Mouse (Mus musculus) limb, embryonic 12.5 days (tissue): ENCODE data around the gene Tmco3. TPM values are rescaled to one million over a fixed set of nuclear protein-coding genes. Genes with fewer than 3 reads are reported as not detected.
A peak's percentile ranks its signal among the peaks of the same experiment; 100 is the strongest.

Experiments
- ATAC-seq: fragments of 200-750 bp; cut with Nextera tagmentation; 2 replicates; pipeline ENCODE4 v1.8.0; 2017; ENCODE audit warnings: low read depth, moderate TSS enrichment; ENCODE audit not compliant: insufficient number of reproducible peaks, insufficient read depth, low FRiP score, low TSS enrichment
- H3K27ac ChIP-seq: fragments of 300-500 bp; sonication (generic); 2 replicates; pipeline ENCODE4 v1.5.1; 2016; ENCODE audit warnings: mild to moderate bottlenecking, moderate library complexity
- H3K27me3 ChIP-seq: fragments of 300-500 bp; sonication (generic); 2 replicates; pipeline ENCODE4 v1.6.1; 2016; ENCODE audit warnings: mild to moderate bottlenecking, moderate library complexity
- H3K36me3 ChIP-seq: fragments of 300-500 bp; sonication (generic); 2 replicates; pipeline ENCODE4 v1.6.1; 2016; ENCODE audit warnings: mild to moderate bottlenecking, moderate library complexity
- H3K4me1 ChIP-seq: fragments of 300-500 bp; sonication (generic); replicated peaks from 2 replicates; pipeline ENCODE4 v1.6.1; 2016
- H3K4me2 ChIP-seq: fragments of 300-500 bp; sonication (generic); 2 replicates; pipeline ENCODE4 v1.6.1; 2016; ENCODE audit warnings: mild to moderate bottlenecking, moderate library complexity
- H3K4me3 ChIP-seq: fragments of 300-500 bp; sonication (generic); replicated peaks from 2 replicates; pipeline ENCODE4 v1.5.1; 2016; ENCODE audit warnings: mild to moderate bottlenecking
- H3K9ac ChIP-seq: fragments of 300-500 bp; sonication (generic); replicated peaks from 2 replicates; pipeline ENCODE4 v1.6.1; 2016; ENCODE audit warnings: mild to moderate bottlenecking, moderate library complexity
- H3K9me3 ChIP-seq: fragments of 300-500 bp; sonication (generic); 2 replicates; pipeline ENCODE4 v1.6.1; 2016; ENCODE audit warnings: mild to moderate bottlenecking, moderate library complexity
- WGBS: fragments of 180-500 bp; shearing (Covaris S2); methylation state at CpG from one replicate; pipeline ENCODE4 v1.1.7; 2016; 5-methylcytosine and 5-hydroxymethylcytosine counted together
- polyA plus RNA-seq: library from polyadenylated mRNA; unstranded; fragments of >200 nt; fragmentation: Nextera tagmentation; extraction: Ambion mirVana; gene quantifications from 2 replicates; pipeline ENCODE4 v1.2.1, GENCODE M21; 2016

The Tmco3 gene
- 45.9 and 46.4 TPM in 2 replicates for polyA plus RNA-seq

DNA sequence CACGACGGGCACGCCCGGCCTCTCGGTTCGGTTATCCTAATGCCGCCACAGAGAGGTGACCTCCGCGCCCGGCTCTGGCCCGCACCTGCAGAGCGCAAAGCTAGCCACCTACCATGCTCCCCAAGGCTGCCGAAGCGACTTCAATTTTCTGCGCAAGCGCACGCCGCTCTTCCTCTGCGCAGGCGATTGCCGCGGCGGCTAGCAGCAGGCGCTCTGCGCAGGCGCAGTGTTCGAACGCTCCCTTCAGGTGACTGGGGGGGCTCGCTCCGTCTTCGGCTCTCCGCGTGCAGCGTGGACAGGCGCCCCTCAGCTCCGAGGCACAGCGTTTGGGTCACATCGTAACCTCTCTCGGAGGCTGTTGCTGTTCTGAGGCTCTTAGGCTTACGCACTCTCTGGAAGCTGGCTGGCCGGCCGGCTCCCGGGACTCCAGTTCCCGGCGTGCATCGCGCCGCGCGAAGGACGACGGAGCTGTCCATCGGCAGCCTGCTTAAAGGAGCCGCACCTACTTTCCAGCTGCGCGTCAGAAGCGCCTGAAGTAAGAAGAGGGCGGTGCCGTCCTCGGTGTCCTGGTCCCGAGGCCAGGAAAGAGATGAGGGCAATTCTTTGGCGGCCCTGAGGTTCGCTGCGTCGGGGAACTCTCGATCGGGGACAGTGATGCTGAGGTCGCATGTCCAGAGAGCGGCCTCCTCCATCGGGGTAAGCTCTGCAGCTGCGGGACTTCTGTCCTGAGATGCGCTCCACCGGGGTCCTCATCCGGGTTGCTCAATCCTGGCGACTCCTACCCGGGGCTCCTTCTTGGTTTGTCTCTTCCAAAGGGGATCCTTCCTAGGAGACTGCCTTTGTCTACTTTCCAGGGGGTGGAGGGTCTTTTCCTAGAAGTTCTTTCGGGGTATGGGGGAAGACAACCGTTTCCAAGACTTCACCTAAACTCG, at the start of gene Tmco3, which contains the start of gene Dcun1d2:
TSS of gene Tmco3 (plus strand) at position 499 of the 932 bp plus-strand sequence.
TSS of gene Dcun1d2 (minus strand) at position 440 of the 932 bp plus-strand sequence.
- Histone ChIP-seq H3K4me1 (peaks cover 17% of the 10 kb centered on the region), H3K9me3 (no peaks in the 10 kb centered on the region), H3K27ac (peak within 1 kb of the TSS; percentile 90), H3K9ac (peak within 1 kb of the TSS; percentile 77), H3K27me3 (no peaks in the 10 kb centered on the region), H3K4me3 (peak within 1 kb of the TSS; percentile 78), H3K36me3 (peaks cover 17% of the 10 kb centered on the region), H3K4me2 (peak within 1 kb of the TSS; percentile 88)
- WGBS, result under 1% methylated on average over 79 of the region's 79 CpGs
- peak; percentile 91 for ATAC-seq

DNA sequence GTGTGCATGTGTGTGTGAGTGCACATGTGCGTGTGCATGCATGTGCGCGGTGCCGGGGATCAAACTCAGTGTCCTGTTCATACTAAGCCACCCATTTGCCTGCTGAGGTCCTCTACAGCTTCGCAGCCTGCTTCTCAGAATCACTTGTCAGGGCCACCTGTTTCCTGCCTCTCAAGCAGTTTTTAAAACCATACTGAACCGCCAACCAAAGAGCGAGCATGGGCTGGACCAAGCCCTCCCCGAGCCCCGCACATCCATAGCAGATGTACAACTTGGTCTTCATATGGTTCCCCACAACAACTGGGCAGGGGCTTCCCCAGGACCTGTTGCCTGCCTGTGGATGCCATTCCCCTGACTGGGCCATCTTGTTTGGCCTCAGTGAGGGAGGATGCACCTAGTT, 47.9 kb upstream of the Tmco3 start:
- H3K9me3 ChIP-seq, result no peaks in the 10 kb centered on the region
- H3K4me3 ChIP-seq, result no peak overlapping the region
- H3K27me3 ChIP-seq, result no peaks in the 10 kb centered on the region
- no peak overlapping the region for H3K4me2 ChIP-seq
- 83% methylated on average over 9 of the region's 9 CpGs for WGBS
- no peak overlapping the region for H3K9ac ChIP-seq
- no peak for ATAC-seq
- H3K27ac ChIP-seq, result no peak overlapping the region
- H3K36me3 ChIP-seq, result no peaks in the 10 kb centered on the region
- H3K4me1 ChIP-seq, result no peaks in the 10 kb centered on the region

DNA sequence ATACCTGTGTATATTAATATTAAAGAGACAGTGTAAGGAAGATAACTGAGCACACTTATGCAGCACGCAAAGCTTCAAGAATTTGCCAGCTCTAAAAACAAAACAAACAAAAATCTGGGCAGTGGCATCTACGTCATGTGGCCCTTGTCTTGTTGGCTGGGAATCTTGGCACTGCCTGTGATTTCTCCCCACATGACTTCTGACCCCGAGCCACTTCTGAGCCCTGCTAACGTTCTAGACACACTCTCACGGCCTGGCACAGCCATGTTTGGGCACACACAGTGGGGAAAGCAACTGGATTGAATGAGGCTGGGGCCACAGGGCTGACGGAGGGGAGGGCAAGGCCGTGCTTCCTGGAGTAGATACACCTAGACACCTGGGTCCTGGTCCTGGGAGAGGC, 47.3 kb upstream of the Tmco3 start:
- Histone ChIP-seq H3K4me1 (no peaks in the 10 kb centered on the region), H3K9ac (no peak overlapping the region), H3K27ac (no peak overlapping the region), H3K9me3 (no peaks in the 10 kb centered on the region), H3K27me3 (no peaks in the 10 kb centered on the region), H3K4me2 (no peak overlapping the region), H3K4me3 (no peak overlapping the region), H3K36me3 (no peaks in the 10 kb centered on the region)
- ATAC-seq, result no peak
- 84% methylated on average over 7 of the region's 7 CpGs for WGBS

DNA sequence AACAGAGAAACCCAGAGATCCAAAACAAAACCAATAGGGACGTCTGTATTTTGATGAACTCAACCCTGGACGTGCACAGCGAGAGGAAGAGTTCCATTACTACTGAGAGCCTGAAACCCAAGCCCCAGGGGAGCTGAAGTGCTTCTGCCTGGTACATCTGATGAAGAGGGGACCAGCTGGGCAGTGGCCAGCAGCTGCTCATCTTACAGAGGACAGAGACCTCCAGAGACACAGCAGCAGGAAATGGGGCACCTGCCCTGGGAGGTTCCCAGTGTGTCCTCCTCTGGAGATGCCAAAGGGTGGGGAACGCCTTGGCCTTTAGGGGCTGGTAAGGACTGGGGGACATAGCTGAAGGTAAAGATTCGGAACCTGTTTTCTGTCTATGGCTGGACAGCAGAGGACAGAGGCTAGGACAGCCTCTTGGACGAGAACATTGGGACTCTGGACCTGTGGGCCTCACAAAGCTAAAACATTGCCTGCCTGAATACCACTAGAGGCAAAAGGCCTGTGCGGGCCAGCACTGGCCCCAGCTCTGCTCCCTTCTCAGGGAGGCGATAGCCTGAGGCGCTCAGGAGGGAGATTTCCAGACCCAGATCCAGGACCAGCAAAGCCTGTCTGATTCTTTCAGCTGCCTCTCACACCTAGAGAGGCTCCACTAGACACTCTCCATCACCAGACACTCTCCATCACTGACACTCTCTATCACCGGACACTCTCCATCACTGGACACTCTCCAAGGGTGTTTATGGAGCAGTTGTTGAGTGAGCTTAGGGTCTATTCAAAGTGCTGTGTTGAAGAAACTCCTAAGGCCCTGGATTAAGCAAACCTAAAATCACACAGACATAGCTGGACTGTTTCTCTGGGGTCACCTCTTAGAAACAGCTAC, 44.8 kb upstream of the Tmco3 start:
- no peak overlapping the region for H3K4me3 ChIP-seq
- 79% methylated on average over 10 of the region's 10 CpGs for WGBS
- H3K27me3 ChIP-seq, result no peaks in the 10 kb centered on the region; the same call in 1 of the 2 replicates
- H3K4me1 ChIP-seq, result no peaks in the 10 kb centered on the region
- no peaks in the 10 kb centered on the region for H3K36me3 ChIP-seq
- no peak overlapping the region for H3K27ac ChIP-seq
- no peak overlapping the region for H3K4me2 ChIP-seq
- no peak for ATAC-seq
- no peak overlapping the region for H3K9ac ChIP-seq
- H3K9me3 ChIP-seq, result no peaks in the 10 kb centered on the region

DNA sequence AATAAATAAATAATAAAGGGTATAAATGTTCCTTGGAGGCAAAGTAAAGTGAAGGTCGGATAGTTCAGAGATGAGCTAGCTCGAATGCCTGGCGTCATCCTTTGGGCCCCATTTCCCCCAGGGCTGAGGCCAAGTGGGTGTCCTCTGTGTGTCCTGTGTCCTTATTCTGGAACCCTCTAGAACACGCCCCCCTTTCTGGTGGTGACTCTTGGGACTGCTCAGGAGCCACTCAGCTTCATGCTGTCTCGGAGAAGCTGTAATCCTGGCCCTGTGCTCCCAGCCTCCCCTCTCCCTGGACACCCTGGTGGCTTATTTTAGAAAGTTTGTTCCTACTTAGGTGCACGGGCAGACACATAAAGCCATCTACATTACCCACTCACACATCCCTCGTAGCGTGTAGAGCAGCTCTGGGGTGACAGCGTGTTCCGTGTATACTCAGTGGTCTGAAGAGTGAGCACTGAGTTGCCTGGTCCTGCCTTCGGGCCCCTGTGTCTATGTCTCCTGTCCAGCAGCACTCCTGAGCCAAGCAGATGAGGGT, 43.6 kb upstream of the Tmco3 start:
- ATAC-seq, result no peak
- H3K4me1 ChIP-seq, result no peaks in the 10 kb centered on the region
- no peaks in the 10 kb centered on the region for H3K36me3 ChIP-seq
- no peak overlapping the region for H3K9ac ChIP-seq
- H3K27me3 ChIP-seq, result peaks cover 3% of the 10 kb centered on the region; the same call in 1 of the 2 replicates
- no peak overlapping the region for H3K4me2 ChIP-seq
- H3K27ac ChIP-seq, result no peak overlapping the region
- H3K4me3 ChIP-seq, result no peak overlapping the region
- WGBS, result 86% methylated on average over 11 of the region's 11 CpGs
- H3K9me3 ChIP-seq, result no peaks in the 10 kb centered on the region

DNA sequence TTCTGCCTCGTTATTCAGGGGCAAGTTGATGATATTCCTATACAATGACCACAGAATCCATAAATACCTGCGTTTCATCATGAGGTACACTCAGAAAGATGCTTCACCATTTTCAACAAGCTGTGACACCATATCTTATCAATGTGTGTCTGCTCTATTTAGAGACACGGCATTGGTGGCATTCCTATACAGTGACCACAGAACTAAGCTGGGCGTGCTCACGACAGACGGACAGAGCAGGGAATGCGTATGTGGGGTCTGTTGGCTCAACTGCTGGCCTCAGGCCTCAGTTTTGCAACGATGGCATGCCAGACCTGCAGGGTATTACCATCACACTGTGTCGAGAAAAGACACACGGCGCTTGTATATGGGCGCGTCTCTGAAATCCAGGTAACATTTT, 35.2 kb upstream of the Tmco3 start:
- Histone ChIP-seq H3K4me3 (no peak overlapping the region), H3K4me1 (peaks cover 5% of the 10 kb centered on the region), H3K27me3 (peaks cover 9% of the 10 kb centered on the region), H3K9ac (no peak overlapping the region), H3K4me2 (no peak overlapping the region), H3K27ac (no peak overlapping the region), H3K36me3 (peaks cover 18% of the 10 kb centered on the region), H3K9me3 (no peaks in the 10 kb centered on the region)
- WGBS, result 90% methylated on average over 13 of the region's 13 CpGs
- no peak for ATAC-seq

DNA sequence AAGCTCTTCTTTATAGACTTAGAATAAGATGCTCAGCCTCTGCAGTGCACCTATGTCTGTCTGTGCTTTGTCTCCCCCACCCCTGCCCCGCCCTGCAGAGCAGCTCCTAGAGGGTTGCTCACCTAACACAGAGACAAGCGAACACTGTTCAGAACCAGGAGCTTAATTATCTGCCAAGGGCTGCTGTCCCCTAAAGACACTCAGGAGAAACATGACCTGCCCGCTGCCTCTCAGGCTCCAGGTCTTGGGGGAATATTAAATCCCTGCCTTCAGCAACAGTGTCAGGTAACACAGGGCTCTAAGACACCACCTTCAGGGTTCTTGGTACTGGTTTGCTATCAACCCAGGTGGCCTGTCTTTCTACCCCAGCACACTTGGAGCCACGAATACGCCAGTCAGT, 34.6 kb upstream of the Tmco3 start:
- no peak for ATAC-seq
- Histone ChIP-seq H3K9me3 (no peaks in the 10 kb centered on the region), H3K4me2 (no peak overlapping the region), H3K27me3 (peaks cover 9% of the 10 kb centered on the region; the same call in 1 of the 2 replicates), H3K4me3 (no peak overlapping the region), H3K27ac (no peak overlapping the region), H3K4me1 (peaks cover 5% of the 10 kb centered on the region), H3K9ac (no peak overlapping the region), H3K36me3 (peaks cover 24% of the 10 kb centered on the region)
- WGBS, result 73% methylated on average over 5 of the region's 5 CpGs

DNA sequence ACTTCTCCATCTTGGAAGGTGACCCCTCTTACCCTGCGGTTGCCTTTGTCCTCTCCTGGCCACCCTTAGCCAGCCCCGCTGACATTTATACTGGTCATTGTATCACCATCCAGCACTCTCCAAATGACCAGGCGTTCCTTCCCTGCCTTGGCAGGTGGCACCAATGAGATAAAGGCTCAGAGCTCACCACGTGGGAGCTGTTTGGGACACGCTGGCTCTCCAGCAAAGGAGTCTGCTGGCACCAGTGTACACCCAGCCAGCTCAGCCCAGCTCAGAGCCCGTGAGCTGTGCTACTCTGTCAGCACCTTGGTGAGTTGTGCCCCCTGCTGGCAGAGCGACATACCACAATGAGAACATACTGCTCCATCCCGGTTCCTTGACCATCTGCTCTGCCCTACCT, 34.0 kb upstream of the Tmco3 start, which contains the start of gene Adprhl1:
TSS of gene Adprhl1 (minus strand) at position 144 of the 400 bp plus-strand sequence.
- no peak for ATAC-seq
- Histone ChIP-seq H3K27ac (no peak within 1 kb of the TSS), H3K9me3 (no peaks in the 10 kb centered on the region), H3K4me3 (no peak within 1 kb of the TSS), H3K27me3 (peaks cover 9% of the 10 kb centered on the region; the same call in 1 of the 2 replicates), H3K9ac (no peak within 1 kb of the TSS), H3K4me2 (no peak within 1 kb of the TSS), H3K36me3 (peaks cover 30% of the 10 kb centered on the region), H3K4me1 (peaks cover 5% of the 10 kb centered on the region)
- WGBS, result 37% methylated on average over 8 of the region's 8 CpGs

DNA sequence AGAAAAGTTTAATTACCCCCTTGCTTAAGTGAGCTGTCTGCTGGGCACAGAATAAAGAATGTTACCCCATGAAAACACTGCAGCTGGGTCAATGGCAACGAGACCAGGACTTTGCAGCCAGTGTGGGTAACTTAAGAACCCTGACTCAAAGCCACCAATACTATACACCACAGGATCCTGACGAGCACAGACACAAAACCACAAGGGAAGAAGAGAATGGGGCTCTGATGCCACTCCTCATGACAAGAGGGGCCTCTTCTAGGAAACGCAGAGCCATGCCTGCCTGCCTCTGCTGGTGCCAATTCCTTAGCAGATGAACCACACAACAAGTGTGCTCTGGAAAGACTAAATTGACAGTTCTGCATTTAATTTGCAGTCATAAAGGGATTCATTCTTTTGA, 24.6 kb upstream of the Tmco3 start:
- Histone ChIP-seq H3K27ac (no peak overlapping the region), H3K9me3 (no peaks in the 10 kb centered on the region), H3K4me1 (no peaks in the 10 kb centered on the region), H3K4me3 (no peak overlapping the region), H3K9ac (no peak overlapping the region), H3K36me3 (peaks cover 33% of the 10 kb centered on the region), H3K4me2 (no peak overlapping the region), H3K27me3 (no peaks in the 10 kb centered on the region)
- 74% methylated on average over 3 of the region's 3 CpGs for WGBS
- no peak for ATAC-seq

DNA sequence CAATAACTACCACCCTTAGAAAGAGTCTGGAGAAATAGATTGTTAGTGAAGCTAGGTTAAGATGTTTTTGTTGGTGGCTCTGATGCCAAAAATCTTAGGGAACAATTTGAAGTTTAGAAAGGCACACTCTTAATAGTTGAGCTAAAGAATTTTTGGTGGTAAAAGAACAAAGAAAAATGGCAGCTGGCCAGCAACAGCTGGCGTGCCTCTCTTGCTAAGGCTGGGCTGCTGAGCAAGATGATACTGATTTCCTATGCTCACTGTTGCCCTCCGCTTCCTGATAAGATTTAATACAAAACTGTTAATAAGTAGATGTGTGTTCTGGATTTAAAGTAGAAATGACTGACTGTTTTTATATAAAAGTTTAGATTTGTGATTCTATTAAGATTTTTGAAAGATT, 20.4 kb upstream of the Tmco3 start:
- Histone ChIP-seq H3K9ac (no peak overlapping the region), H3K9me3 (no peaks in the 10 kb centered on the region), H3K36me3 (peaks cover 45% of the 10 kb centered on the region), H3K27me3 (no peaks in the 10 kb centered on the region), H3K4me2 (no peak overlapping the region), H3K27ac (no peak overlapping the region), H3K4me1 (no peaks in the 10 kb centered on the region), H3K4me3 (no peak overlapping the region)
- 84% methylated on average over 2 of the region's 2 CpGs for WGBS
- ATAC-seq, result no peak

DNA sequence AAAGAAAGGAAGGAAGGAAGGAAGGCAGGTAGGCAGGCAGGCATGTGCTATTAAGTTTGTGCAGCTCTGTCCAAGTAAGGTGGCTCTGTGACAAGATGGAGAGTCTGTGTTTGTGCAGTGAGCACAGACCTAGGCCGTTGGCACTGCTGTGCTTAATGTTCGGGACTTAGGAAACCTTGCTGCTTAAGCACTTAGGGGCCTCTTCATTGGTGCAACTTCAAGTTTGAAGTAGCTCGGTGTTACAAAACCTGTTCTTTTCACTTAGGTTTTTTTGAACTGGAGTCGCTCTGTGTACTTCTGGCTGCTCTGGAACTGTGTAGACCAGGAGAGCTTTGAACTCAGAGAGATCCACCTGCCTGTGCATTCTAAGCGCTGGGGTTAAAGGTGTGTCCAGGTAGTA, 15.2 kb upstream of the Tmco3 start:
- no peak overlapping the region for H3K4me3 ChIP-seq
- no peak overlapping the region for H3K4me2 ChIP-seq
- H3K9me3 ChIP-seq, result no peaks in the 10 kb centered on the region
- H3K9ac ChIP-seq, result no peak overlapping the region
- peaks cover 43% of the 10 kb centered on the region for H3K36me3 ChIP-seq
- WGBS, result 90% methylated on average over 5 of the region's 5 CpGs
- ATAC-seq, result no peak
- H3K4me1 ChIP-seq, result no peaks in the 10 kb centered on the region
- H3K27ac ChIP-seq, result no peak overlapping the region
- no peaks in the 10 kb centered on the region for H3K27me3 ChIP-seq
